Mouse (Mus musculus) kidney, postnatal 4 days (tissue): ENCODE data around the gene Slc35b3.

ENCODE experiments used
- DNase-seq, 2 experiments: peaks; one replicate each; pipeline ENCODE4 v3.0.0; 2021; ENCODE audit warnings: mixed read lengths in 2 of 2

The Slc35b3 gene

GRCm38 (mm10) chr13:38936860-38937471 is 23.7 kb downstream of the Slc35b3 start:
- DNase-seq = no peak

- no peak for DNase-seq
These were observed 24.7 kb downstream of the Slc35b3 start for GRCm38 (mm10) chr13:38935856-38936446.

GRCm38 (mm10) chr13:38929843-38930578 is 30.7 kb downstream of the Slc35b3 start:
- DNase-seq = no peak

GRCm38 (mm10) chr13:38922676-38923075 is 38.0 kb downstream of the Slc35b3 start:
- DNase-seq = no peak

- no peak for DNase-seq
These were observed 39.4 kb downstream of the Slc35b3 start for GRCm38 (mm10) chr13:38921306-38921705.

GRCm38 (mm10) chr13:38918188-38918885 is 42.3 kb downstream of the Slc35b3 start:
- no peak for DNase-seq

GRCm38 (mm10) chr13:38917556-38917955 is 43.1 kb downstream of the Slc35b3 start:
- no peak for DNase-seq

- DNase-seq = no peak
These were observed 45.9 kb downstream of the Slc35b3 start for GRCm38 (mm10) chr13:38914771-38915170.

- no peak for DNase-seq
These were observed 68.3 kb downstream of the Slc35b3 start for GRCm38 (mm10) chr13:38892364-38892763.
